Mouse (Mus musculus): ENCODE data around the gene Atp8b5.

The Atp8b5 gene

DNA sequence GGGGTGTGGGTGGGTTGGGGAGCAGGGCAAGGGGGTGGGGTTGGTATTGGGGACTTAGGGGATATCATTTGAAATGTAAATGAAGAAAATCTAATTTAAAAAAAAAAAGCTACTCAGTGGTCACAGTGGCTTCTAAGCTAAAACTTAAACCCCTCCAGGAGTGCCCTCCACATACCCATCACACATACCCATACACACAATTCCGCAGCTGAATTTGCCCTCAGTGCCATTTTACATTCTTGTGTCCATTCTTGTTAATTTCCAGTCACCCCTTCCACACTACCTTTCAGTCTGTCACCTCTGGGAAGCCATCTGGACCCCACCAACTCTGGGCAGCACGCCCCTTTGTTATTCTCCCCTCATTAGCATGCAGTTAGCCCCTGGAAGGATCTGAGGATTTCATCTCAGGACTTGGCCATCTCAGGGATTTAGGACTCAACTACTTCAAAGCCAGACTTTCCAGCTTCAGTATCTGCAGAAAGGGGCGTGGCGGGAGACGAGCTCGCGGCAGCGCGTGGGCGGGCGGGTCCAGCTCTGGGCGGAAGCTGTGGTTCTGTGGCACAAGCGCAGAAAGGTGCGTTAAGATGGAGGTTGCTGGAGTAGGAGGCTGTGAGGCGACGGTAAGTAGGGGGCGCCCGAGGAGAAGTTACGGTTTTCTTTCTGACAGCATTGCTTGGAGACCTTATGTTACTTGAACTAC, at the start of gene Atp8b5:
Atp8b5 (plus strand) TSS at position 537 of the 700 bp plus-strand sequence.
- DNase-seq (ENCODE audit: low spot score in 2 of 2) = peak; percentile 49 to 56

DNA sequence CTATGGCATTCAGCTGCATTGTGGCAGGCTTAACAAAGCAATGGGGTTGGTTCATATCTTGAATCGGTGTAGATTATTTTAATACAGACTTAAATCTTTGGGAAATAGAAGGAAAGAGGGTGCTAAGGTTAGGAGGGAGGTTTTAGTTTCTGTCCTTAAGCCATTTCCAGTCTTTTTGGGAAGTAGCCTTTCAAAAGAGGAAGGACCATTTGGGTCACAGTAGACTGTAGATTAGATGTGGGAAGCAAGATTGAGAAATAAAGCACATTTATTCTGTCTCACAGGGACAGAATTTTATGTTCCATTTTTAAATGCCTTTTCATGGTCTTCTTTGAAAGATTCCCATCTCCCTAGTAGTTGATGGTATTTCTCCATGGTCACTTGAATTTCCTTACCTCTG, 49.0 kb upstream of the Atp8b5 start:
- no peak for DNase-seq (ENCODE audit: low spot score in 2 of 2)

DNA sequence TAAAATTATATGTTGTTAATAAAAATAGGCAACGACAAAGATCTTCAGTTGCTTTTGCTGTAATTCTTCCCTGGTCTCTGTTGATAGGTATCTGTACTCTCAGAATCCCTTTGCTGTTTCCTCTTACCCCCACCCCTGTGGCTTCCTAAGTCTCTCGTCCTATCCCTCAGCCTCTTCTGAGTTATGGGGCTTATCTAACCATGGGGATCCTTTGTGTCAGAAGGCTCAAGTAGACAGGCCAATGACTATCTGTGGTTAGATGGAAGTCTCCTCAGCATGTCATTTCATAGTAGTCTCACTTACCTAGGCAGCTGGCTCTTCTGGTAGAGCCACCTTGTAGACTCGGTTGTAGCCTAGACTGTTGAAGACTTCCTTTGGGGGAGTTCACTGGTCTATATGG, 35.1 kb upstream of the Atp8b5 start:
- DNase-seq (ENCODE audit: low spot score in 2 of 2) = no peak

DNA sequence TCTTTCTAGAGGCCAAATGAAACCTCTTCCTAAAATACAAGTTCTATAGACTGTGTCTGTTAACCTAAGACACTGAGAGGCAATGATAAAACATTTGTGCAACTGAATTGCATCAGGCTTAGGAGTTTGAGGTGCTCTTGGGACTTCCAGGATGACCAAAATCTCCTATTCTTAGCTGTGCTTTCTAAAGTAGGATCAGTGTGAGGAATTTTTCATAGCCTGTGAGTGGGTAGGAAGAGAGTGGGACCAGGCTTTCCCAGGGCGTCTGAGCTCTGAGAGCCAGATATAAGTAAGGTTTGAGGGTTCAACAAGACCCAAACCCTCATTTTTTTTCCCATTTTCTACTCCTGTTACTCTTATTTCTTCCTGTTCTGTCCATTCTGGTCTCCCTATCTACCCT, 34.0 kb upstream of the Atp8b5 start:
- no peak for DNase-seq (ENCODE audit: low spot score in 2 of 2)

DNA sequence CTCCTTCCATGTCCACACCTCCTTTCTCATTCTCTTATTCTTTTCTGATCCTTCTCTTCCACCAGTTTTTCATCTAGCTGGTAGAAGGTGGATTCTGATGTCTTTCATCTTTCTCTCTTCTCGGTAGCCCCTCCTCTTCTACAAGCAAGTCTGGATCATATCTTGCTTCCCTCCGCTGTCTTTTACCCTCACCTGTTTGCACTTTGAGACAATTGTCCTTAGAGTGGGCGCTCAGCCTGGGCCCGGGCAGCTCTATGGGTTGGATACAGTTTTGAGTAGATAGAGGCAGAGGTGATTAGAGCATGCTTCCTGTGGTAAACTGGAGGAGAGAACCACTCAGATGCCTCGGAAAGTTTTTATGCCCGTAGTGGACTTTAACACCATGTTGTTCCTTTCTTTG, 33.5 kb upstream of the Atp8b5 start:
- no peak for DNase-seq (ENCODE audit: low spot score in 2 of 2)

DNA sequence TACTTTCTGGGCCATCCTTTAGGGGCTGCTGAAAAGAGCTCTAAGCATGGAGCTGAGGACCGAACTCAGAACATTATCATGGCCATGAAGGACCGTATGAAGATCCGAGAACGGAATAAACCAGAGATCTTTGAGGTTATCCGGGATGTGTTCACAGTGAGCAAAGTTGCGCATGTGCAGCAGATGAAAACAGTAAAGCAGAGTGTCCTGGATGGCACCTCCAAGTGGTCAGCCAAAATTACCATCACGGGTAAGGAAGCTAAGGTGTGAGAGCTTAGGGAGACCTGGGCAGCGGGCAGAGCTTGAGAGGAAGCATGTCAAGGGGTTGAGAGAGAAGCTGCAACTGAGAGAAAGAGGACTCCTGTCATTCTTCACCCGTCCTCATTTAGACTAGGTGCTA, 30.1 kb upstream of the Atp8b5 start:
- no peak for DNase-seq (ENCODE audit: low spot score in 2 of 2)

DNA sequence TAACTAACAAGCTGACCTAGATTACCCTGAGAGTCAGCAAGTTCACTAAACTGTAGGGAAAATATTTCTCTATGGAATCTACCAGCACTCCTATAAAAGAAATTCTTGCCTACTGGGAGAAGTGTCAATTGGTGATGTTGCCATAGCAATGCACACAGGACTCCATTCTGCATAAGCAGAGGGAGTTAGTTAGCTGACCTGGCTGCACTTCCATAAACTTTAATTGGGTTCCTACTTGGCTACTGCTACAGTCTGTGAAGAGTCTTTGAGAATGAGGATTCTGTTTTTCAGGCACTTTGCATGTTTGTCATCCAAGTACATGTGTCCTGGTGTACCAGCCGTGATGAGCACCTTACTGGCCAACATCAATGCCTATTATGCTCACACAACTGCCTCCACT, 26.2 kb upstream of the Atp8b5 start:
- DNase-seq (ENCODE audit: low spot score in 2 of 2) = no peak

DNA sequence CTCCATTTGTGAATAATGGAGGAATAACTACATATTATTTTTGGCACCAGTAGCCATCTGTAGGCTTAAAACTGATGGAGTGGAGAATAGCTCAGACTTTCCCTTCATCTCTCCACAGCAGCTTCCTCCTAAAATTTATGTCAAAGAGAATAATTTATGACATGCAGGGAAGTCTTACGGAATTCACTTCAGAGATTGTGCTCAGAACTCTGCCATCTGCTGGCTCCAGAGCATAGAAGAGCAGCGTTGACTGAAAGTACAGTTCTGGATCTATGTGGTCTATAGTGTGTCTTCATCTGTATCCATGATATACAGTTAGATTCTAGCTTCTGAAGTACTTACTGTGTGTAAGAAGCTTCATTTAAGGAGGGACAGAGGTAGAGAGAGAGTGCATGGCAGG, 22.9 kb upstream of the Atp8b5 start:
- no peak for DNase-seq (ENCODE audit: low spot score in 2 of 2)

DNA sequence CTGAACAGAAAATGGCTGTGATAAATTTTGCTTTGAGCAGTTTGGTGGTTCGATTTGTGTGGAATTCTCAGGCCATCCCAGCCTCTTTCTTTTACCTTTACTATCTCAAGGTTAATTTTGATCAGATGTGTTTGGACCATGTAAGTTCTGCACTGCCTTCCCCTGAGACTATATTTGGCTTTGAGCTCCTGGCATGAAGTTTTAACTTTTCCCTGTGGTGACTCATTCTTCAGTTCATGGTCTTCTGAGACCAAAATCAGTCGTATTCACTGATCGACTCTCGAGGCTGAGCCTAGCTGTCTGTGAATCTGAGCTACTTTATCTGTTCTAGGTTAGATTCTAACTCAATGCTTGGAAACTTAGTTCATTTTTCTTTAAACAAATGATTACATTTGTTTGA, 21.2 kb upstream of the Atp8b5 start:
- DNase-seq (ENCODE audit: low spot score in 2 of 2) = no peak

DNA sequence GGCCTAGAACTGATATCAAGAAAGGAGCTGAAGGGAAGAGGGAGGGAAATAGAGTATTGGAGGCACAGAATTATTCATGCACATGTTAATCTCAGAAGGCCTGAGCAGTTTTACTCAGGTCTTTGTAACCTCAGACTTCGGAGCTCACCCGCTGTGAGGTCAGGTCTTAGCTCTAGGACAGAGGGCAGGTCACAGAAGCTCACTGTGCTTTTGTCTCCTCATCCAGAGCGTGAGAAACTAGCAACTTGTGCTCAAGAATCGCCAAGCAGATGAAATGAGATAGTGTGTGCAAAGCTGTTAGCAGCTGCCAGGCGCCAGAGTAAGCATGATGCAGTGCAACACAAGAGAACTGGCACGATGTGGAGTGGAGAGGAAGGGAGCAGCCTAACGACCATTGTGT, 18.9 kb upstream of the Atp8b5 start:
- DNase-seq (ENCODE audit: low spot score in 2 of 2) = no peak

DNA sequence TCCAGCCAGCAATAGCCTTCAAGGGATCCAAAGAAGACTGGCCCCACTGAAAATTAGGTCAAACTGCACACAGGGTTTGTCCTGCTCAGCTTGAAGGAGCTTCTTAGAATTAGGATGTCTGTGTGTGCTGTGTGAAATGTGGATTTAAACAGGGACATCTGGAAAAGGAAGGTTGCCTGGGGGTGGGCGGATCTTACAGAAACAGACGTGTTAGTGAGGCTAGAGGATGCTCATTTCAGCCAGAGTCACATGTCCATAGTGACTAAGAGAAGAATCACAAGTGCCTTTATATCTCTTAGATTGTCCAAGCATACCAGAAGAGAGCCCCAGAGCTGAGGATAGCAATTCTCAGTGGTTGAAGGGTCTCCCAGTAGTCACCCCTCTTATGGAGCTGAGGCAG, 18.1 kb upstream of the Atp8b5 start:
- no peak for DNase-seq (ENCODE audit: low spot score in 2 of 2)

DNA sequence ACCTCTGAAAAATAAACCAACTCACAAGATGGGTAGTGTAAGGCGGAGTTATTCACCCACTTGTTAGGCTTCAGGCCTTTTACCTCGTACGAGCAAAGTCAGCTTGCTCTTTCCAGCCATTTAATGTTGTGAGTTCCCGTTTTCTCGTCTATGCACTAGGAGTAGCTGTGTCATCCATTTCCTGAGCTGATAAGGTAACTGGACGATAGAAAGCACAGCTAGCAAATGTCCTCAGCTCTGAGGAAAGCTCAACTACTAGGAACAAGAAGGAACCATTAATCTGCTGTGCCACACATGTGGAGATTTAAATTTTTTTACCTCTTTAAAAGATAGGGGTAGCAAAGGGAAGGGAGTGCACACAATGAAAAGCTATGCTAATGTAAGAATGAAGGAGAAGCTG, 15.7 kb upstream of the Atp8b5 start:
- no peak for DNase-seq (ENCODE audit: low spot score in 2 of 2)

DNA sequence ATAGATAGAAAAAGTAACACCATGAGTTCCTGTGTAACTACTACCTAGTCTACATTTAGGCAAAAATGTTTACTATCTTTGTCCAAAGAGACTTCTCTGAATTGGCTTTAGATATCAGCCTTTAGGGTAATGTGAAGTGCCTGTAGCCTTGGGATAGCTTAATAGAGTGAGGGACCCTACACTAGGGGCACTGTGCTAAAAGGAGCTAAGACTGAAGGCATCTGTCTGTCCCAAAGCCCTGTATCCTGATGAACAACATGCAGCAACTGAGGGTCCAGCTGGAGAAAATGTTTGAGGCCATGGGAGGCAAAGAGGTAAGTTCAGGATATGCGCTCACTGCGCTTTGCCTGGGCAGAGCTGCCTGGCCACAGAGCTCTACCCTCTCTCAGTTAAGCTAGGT, 9.9 kb upstream of the Atp8b5 start:
- DNase-seq (ENCODE audit: low spot score in 2 of 2) = no peak

DNA sequence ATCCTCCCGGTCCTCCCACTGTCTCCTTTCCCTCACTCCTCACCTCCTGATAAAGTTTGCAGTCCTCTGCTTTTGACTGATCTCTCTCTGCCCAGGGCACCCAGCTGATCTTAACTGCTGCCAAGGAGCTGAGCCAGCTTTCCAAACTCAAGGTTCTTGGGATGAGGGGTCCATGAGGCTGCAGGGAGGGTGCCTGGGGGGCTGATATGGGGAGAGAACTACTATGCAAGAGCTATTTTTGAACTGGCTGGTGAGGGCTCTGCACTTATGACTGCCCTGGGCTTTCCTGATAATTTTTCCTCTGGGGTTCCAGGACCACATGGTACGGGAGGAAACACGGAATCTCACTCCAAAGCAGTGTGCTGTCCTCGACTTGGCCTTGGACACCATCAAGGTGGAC, 8.4 kb upstream of the Atp8b5 start:
- no peak for DNase-seq (ENCODE audit: low spot score in 2 of 2)

DNA sequence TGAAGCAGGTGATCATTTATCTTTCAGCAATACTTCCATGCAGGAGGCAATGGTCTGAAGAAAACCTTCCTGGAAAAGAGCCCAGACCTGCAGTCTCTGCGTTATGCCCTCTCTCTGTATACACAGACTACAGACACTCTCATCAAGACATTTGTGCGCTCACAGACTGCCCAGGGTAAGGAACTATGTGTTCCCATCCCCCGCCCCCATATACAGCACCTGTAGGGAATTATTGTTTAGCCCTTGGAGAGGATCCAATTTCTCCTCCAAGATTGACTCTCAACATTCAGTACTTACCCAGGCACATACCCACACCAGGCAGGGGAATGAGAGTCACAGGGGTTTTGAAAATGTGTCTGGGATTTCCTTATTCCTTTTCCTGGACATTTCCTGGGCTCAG, 7.5 kb upstream of the Atp8b5 start:
- DNase-seq (ENCODE audit: low spot score in 2 of 2) = no peak

DNA sequence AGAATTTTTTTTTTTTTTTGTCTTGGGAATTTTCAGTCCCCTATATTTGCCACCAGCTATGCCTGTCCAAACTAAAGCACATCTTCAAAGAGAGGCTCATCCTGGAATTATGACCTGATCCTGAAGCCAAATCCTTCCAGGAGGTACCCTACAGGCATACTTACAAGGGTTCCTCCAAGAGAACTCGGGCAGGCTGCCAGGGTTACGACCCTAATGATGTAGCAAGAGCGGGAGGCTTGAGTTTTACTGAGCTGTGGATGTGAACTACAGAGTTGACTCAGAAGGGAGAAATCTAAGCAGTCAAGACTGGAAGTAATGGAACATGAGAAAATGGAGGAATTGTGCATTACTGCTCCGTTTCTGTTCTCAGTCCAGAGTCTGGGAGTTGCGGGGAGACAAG, 6.9 kb upstream of the Atp8b5 start:
- DNase-seq (ENCODE audit: low spot score in 2 of 2) = no peak

DNA sequence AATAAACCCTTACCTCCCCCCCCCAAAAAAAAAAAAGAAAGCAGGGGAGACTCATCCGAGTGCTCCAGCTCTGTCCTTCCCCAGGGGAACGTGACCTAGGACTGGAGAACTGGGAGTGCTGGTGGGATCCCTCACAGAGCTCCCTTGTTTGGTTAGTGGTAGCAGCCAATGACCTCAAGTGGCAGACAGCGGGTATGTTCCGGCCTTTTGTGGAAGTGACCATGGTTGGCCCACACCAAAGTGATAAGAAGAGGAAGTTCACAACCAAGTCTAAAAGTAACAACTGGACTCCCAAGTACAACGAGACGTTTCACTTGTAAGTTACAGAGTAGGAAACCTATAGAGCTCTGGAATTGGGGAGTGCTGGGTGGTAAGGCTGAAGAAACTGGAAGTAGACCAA, 4.1 kb upstream of the Atp8b5 start:
- no peak for DNase-seq (ENCODE audit: low spot score in 2 of 2)

DNA sequence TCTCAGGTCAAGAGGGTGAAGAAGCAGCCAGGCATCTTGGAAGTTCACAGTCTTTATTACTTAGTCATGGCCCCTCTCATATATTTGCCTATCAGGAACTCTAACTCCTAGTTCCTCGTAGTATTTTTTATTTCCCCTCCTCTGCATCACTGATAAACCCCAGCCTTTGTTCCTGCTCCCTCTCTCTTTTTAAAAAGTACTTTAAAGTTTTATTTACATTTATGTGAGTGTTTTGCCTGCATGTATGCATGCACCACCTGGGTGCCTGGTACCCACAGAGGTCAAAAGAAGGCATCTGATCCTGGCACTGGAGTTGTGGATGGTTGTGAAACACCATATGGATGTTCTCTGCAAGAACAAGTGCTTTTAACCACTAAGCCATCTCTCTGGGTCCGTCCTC, 813 bp upstream of the Atp8b5 start:
- no peak for DNase-seq (ENCODE audit: low spot score in 2 of 2)

DNA sequence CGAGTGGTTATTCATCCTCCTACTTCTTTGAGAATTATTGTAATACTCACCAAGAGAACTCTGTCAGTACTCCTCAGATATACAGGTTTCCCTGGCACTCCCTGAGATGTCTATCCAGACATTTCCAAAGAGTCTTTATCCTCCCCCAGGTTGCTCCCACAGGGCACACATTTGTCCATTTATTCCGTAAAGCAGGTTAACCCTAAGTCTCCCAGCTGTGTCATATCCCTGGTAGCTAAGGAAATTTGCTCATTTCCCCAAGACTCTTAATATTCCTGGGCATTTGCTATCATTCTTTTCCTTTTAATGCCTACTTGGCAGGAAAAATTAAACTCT, 332 bp downstream of the Atp8b5 start:
- DNase-seq (ENCODE audit: low spot score in 2 of 2) = no peak

DNA sequence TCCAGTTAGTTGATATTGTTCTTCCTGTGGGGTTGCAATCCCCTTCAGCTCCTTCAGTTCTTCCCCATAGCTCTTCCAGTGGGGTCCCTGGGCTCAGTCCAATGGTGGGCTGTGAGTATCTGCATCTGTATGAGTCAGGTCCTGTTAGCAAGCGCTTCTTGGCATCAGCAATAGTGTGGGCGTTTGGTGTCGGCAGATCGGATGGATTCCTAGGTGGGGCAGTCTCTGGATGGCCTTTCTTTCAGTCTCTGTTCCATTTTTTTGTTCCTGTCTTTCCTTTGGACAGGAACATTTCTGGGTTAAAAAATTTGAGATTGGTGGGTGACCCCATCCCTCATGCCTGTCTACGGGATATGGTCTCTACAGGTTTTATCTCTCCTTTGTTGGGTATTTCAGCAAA, 18.5 kb downstream of the Atp8b5 start:
- DNase-seq (ENCODE audit: low spot score in 2 of 2) = no peak

DNA sequence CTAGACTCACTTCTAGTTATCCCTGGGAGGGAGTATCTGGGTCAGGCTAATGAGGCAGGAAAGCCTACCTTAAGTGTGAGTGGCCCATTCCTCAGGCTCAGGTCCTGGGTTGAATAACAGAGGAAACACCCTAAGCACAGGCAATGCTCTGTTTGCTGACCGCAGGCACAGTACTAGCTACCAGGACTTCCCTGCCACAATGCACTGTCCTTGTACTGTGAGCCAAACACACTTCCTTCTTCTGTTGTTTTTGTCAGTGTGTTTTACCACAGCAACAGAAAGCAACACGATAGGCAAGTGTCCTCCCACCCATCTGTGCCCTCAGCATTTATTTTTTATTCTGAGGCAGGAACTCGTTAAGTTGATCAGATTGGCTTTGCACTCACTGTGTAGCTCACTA, 20.3 kb downstream of the Atp8b5 start:
- DNase-seq (ENCODE audit: low spot score in 2 of 2) = no peak

DNA sequence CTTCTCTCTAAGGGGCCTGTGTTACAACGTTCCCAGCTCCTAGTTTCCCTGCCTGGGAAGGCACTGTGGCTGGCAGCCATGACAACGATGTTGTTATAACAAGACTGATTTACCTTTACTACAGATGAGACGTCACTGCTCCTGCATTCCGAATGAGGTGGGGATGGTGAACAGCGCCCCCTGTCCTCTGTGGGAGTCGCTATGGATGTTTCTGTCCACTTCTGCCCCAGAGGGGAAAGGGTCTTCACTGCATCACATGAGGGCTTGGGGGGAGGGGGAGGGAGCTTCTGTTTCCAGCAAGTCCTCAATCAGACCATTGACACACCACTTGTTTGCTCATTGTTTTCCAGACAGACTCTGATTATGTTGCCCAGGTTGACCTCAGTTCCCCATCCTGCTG, 27.0 kb downstream of the Atp8b5 start:
- DNase-seq (ENCODE audit: low spot score in 2 of 2) = no peak

DNA sequence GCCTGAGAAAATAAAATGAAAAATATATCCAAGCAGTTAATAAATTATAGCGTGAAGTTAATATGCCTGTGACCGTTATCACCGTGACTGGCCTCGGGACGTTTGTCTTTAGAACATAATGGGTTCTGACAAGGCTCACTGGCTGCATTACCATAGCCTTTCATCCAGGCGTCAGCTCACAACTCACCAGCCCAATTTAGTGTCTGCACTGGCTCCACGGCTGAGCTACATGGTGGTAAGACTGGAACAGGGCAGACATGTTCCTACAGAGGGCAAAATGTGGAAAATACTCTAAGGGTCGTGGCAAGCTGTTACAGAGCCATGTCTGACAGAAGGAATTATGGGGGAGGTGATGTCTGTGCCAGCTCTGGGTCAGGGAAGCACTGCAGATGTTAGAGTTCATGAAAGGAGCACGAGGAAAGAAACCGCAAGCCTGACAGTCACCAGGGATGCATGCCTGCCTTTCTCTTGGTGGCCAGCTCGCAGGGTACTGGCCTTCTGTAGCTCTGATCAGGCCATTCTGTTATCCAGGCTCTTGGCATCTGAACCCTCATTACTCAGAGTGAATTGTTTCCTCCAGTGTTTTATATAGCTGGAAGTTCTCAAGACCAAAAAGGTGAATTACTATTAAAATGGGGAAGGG, 42.9 kb downstream of the Atp8b5 start:
- no peak for DNase-seq (ENCODE audit: low spot score in 2 of 2)

DNA sequence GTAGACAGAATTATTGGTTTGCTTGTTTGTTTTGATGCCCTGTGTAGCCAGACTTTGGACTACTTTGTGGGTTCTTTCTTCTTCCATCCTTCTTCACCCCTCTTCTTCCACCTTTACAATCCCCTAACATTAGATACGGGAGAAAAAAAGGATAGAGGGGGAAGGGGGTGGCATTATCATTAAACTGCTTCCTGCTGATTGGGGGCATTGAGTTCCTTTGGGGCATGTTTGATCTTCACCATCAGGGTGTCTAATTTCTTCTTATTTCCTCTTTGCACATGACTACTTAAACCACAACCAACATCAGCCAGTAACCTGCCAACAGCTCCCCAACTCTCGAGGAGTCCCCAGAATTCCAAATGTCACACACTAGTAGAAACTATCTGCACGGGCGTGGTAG, 54.6 kb downstream of the Atp8b5 start:
- no peak for DNase-seq (ENCODE audit: low spot score in 2 of 2)
